12 mouse cellular contexts compared by ENCODE assay signal in the genomic region with DNA sequence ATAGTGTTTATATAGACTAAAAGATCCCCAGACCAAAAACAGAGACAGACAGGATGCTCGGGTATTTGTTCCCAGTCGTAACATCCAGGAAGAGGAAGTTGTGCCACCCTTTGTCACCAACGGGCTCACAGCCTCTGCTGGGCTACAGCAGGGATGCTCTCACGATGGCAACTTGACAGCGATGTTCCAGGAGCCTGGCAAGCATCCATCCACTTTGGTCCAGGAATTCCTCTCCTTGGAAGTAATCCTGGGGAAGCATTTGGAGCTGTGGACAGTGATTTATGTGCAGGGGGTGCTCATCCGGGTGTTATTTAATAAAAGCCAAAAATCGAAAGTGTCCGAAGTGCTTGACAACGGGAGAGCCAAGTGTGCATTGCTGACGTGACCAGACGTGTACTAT.
DNase-seq lines count a peak whose midpoint lies in the region; ATAC-seq and TF ChIP-seq lines count a peak whose summit lies in the region.
"Had no signal": no experiment of that assay in that cellular context is flagged by ENCODE, and none has a peak within 500 bp of the region (broad histone marks: within the 10 kb centered on the region; RNA-seq: fewer than 3 reads in every experiment).

No protein-coding gene starts in this region.

- no peak overlapping the region for H3K4me3 ChIP-seq in limb, embryonic 14.5 days (replicated peaks; ENCODE audit: low read length)
- no peak overlapping the region for H3K4me3 ChIP-seq in limb, embryonic 10.5 days
- H3K4me3 ChIP-seq: forebrain, embryonic 10.5 days had no signal

- H3K4me1 ChIP-seq in limb, embryonic 14.5 days (ENCODE audit: control insufficient read depth, insufficient read depth, low read length), result peaks cover 19% of the 10 kb centered on the region
- peaks cover 48% of the 10 kb centered on the region for H3K4me1 ChIP-seq in limb, embryonic 10.5 days

- ATAC-seq in limb, embryonic 14.5 days (ENCODE audit: low FRiP score, low read depth), result no peak
- 0 out of 2 replicates have a peak, but pooled peaks have one; percentile 25 for ATAC-seq in common myeloid progenitor, adult 5-6 weeks (replicated peaks; ENCODE audit: low read depth, poor library complexity, severe bottlenecking)
- ATAC-seq in granulocyte monocyte progenitor cell, adult 5-6 weeks (replicated peaks; ENCODE audit: poor library complexity, severe bottlenecking), result no peak

- peak; percentile 30 for DNase-seq in adrenal gland, postnatal 14 days
- DNase-seq in adrenal gland, adult 8-10 months, result no peak
- peak; percentile 37 for DNase-seq in limb, embryonic 14.5 days (ENCODE audit: low spot score)
- no peak for DNase-seq in limb, embryonic 10.5 days (ENCODE audit: low spot score)
- DNase-seq in brain, adult 2 months (ENCODE audit: low read depth, low spot score), result peak; percentile 42
- no peak for DNase-seq in layer of hippocampus, adult 18-20 months (ENCODE audit: low spot score in 2 of 2)
- DNase-seq: heart, postnatal 10 days; liver had no signal

- no peak overlapping the region for H3K9ac ChIP-seq in limb, embryonic 14.5 days (ENCODE audit: low read depth, low read length, severe bottlenecking)

- H3K27me3 ChIP-seq in limb, embryonic 14.5 days (ENCODE audit: control insufficient read depth, insufficient read depth, low read length), result no peaks in the 10 kb centered on the region
- H3K27me3 ChIP-seq in limb, embryonic 10.5 days (ENCODE audit: low read depth, poor library complexity, severe bottlenecking), result peaks cover 28% of the 10 kb centered on the region

- H3K36me3 ChIP-seq in limb, embryonic 14.5 days (ENCODE audit: control insufficient read depth, insufficient read depth, low read length), result no peaks in the 10 kb centered on the region
- 0 out of 2 replicates have a peak, but pooled peaks cover 2% of the 10 kb centered on the region for H3K36me3 ChIP-seq in limb, embryonic 10.5 days
- H3K36me3 ChIP-seq: forebrain, embryonic 10.5 days had no signal

- no peaks in the 10 kb centered on the region for H3K9me3 ChIP-seq in limb, embryonic 14.5 days (ENCODE audit: control insufficient read depth, low read length)
- no peaks in the 10 kb centered on the region for H3K9me3 ChIP-seq in limb, embryonic 10.5 days (replicated peaks)
- H3K9me3 ChIP-seq: forebrain, embryonic 10.5 days had no signal

- H3K4me2 ChIP-seq in limb, embryonic 14.5 days (replicated peaks; ENCODE audit: low read depth, low read length, severe bottlenecking), result no peak overlapping the region

- no peak for TF ChIP-seq POLR2A in limb, embryonic 14.5 days (IDR thresholded peaks at IDR 0.05; ENCODE audit: borderline replicate concordance, extremely low read depth, insufficient read depth, insufficient read length)

- WGBS in limb, embryonic 14.5 days, result 56% methylated on average over 11 of the region's 11 CpGs
- 73% methylated on average over 11 of the region's 11 CpGs for WGBS in limb, embryonic 10.5 days

- H3K27ac ChIP-seq in limb, embryonic 14.5 days (replicated peaks; ENCODE audit: low read depth, low read length), result no peak overlapping the region
- no peak overlapping the region for H3K27ac ChIP-seq in limb, embryonic 10.5 days
- H3K27ac ChIP-seq: forebrain, embryonic 10.5 days; stomach, postnatal 0 days had no signal

Comparison
In these comparisons a context has a peak if more than half of its experiments do, and no peak if none do; other contexts are left out.
1. DNase-seq: peak in adrenal gland, postnatal 14 days (single experiment), limb, embryonic 14.5 days (single experiment) and brain, adult 2 months (single experiment); none in adrenal gland, adult 8-10 months (single experiment), limb, embryonic 10.5 days (single experiment) and layer of hippocampus, adult 18-20 months (0 of 2).